Mouse (Mus musculus): ENCODE measurements around the gene Dennd4a. TPM values are rescaled to one million over a fixed set of nuclear protein-coding genes. Genes with fewer than 3 reads are reported as not detected.

The Dennd4a gene
- polyA plus RNA-seq, 1 experiment from 2014 or later: 8.4 TPM

DNA sequence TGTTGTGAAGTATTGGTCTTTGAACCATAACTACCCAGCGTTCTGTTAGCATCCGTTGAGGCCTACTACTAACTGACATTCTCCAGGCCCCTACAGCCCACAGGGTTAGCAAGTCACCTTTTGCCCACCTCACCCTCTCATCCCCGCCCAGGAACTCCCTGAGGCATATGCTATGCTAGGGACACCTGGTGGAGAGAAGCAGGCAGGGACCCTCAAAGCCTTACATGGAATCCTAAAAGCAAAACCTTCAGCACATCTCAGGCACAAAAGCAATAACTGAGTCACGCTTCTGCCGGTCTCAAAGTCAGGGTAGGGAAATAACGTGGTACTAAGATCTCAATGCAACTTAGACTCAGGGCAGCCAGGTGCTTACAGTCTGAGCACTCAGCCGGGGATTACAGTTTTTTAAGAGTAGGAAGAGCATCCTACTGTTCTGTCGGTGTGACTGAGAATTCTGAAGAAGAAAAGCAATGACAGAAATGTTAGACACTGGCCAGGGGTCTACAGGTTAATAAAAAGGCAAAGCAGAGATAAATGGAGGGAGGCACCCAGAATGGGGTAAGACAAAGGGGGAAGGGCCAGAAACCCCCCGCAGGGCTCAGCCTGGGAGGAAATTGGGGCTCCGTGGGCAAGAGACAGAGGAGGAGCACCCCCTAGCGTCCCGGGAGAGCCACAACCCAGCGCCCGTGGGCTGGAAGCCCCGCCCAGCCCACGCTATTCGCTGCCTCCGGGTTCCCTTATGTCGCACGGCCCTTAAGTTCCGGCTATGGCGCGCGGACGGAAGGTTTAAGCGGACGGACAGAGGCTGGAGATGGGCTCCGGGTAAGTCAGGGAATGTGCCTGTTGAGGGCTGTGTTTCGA lies 149.2 kb downstream of the Dennd4a start, which contains the start of gene Ints14:
Ints14 (plus strand) TSS at position 789 of the 861 bp plus-strand sequence.
- Histone ChIP-seq H3K4me3 (ENCODE audit: low read depth, low read length) (peak within 1 kb of the TSS; percentile 86), H3K9me3 (replicated peaks; ENCODE audit: control insufficient read depth, low read length) (no peaks in the 10 kb centered on the region), H3K9ac (ENCODE audit: low read depth, low read length) (peak within 1 kb of the TSS; percentile 98), H3K36me3 (ENCODE audit: control insufficient read depth, insufficient read depth, low read length) (peaks cover 8% of the 10 kb centered on the region), H3K4me2 (peak within 1 kb of the TSS; percentile 83), H3K4me1 (ENCODE audit: control insufficient read depth, insufficient read depth, low read length) (peaks cover 6% of the 10 kb centered on the region), H3K27ac (ENCODE audit: low read depth, low read length) (peak within 1 kb of the TSS; percentile 90), H3K27me3 (ENCODE audit: control insufficient read depth, insufficient read depth, low read length) (no peaks in the 10 kb centered on the region)
- WGBS (ENCODE audit: insufficient replicate concordance): 3% methylated on average over 29 of the region's 29 CpGs
- ATAC-seq (replicated peaks; ENCODE audit: insufficient number of reproducible peaks, low FRiP score, low TSS enrichment): peak; percentile 88

DNA sequence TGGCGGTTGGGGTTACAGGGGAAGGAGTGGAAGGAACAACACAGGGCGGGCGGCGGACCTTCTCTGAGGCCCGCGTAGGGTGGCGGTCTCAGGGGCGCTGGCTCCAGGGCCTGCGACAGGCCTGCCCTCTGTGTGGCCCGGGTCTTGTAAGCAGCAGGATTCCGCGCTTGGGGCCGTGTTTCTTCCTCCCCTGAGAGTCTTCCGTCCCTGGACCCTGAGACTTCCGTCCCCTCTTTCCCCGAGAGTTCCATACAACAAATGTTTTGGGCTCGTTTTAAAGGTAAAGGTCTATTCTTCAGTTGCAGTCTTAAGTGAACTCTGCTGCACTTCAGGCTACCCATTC lies 149.8 kb downstream of the Dennd4a start:
- ATAC-seq (replicated peaks; ENCODE audit: insufficient number of reproducible peaks, low FRiP score, low TSS enrichment): peak; percentile 65
- H3K4me3 ChIP-seq (ENCODE audit: low read depth, low read length): peak overlapping the region; percentile 86
- peaks cover 6% of the 10 kb centered on the region for H3K4me1 ChIP-seq (ENCODE audit: control insufficient read depth, insufficient read depth, low read length)
- H3K9ac ChIP-seq (ENCODE audit: low read depth, low read length): peak overlapping the region; percentile 98
- WGBS (ENCODE audit: insufficient replicate concordance): under 1% methylated on average over 17 of the region's 17 CpGs
- no peaks in the 10 kb centered on the region for H3K27me3 ChIP-seq (ENCODE audit: control insufficient read depth, insufficient read depth, low read length)
- peak overlapping the region; percentile 90 for H3K27ac ChIP-seq (ENCODE audit: low read depth, low read length)
- peak overlapping the region; percentile 83 for H3K4me2 ChIP-seq
- no peaks in the 10 kb centered on the region for H3K9me3 ChIP-seq (replicated peaks; ENCODE audit: control insufficient read depth, low read length)
- peaks cover 14% of the 10 kb centered on the region for H3K36me3 ChIP-seq (ENCODE audit: control insufficient read depth, insufficient read depth, low read length)

Other genes with a start within 250 kb of the Dennd4a start
- gene Rab11a, start 73.6 kb upstream of the Dennd4a start, polyA plus RNA-seq (2014; fragmentation: Nextera tagmentation; extraction: Ambion mirVana): 360 and 376 TPM in 2 replicates
- 0.03 and 0.07 TPM in 2 replicates for gene Slc24a1, start 140.3 kb downstream of the Dennd4a start, polyA plus RNA-seq (2014; fragmentation: Nextera tagmentation; extraction: Ambion mirVana)
- gene Ints14, start 149.6 kb downstream of the Dennd4a start, polyA plus RNA-seq (2014; fragmentation: Nextera tagmentation; extraction: Ambion mirVana): 50.6 and 52.2 TPM in 2 replicates
- gene Hacd3, start 210.4 kb downstream of the Dennd4a start, polyA plus RNA-seq (2014; fragmentation: Nextera tagmentation; extraction: Ambion mirVana): 55.8 and 60.2 TPM in 2 replicates
- gene Dpp8, start 221.1 kb downstream of the Dennd4a start, polyA plus RNA-seq (2014; fragmentation: Nextera tagmentation; extraction: Ambion mirVana): 23.7 and 30.2 TPM in 2 replicates

Measured in heart, embryonic 11.5 days (tissue).